Mouse (Mus musculus) heart, postnatal 10 days (tissue): ENCODE data around the gene Lrmda. TPM values are rescaled to one million over a fixed set of nuclear protein-coding genes. Genes with fewer than 3 reads are reported as not detected.

Experiments
- DNase-seq, 2 experiments: peaks; one replicate each; pipeline ENCODE4 v3.0.0; 2021
- intact Hi-C: fragments of 180-260 bp; cut with DNase I; formaldehyde crosslinking; loops from one replicate; pipeline ENCODE4 v1.15.1; 2025
- total RNA-seq, 2 experiments: library from RNA; stranded (reverse); gene quantifications; 2 replicates each; pipeline ENCODE4 v1.2.3; 2021

Lrmda gene
- total RNA-seq, 2 experiments from 2014 or later = 1.1 to 2.1 TPM

DNA sequence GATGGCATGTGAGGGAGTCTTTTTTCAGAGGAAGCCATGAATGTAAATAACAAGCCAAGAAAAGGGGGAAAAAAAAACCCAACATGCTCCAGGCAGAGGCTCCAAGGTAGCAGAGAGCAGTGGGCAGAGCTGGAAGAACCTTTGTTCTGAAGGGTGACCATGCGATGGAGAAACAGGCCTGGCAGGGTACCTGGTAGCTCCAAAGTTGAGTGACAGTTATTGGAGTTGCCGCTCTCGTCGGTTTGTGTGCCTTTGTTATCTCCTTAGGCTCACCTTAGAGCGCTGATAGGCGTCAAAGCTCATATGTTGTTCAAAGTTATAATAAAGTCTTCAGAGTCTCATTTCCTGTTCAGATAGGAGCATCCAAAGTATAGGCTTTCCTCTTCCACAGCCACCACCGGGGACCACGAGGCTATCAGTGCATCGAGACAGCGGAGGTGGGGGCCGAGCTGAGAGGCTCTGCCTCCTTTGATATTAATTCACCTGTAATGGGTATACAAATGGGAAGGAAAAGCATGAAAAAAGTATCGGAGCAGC is 127.1 kb downstream of the Lrmda start:
- intact Hi-C loops = no loop called here
- DNase-seq = no peak

DNA sequence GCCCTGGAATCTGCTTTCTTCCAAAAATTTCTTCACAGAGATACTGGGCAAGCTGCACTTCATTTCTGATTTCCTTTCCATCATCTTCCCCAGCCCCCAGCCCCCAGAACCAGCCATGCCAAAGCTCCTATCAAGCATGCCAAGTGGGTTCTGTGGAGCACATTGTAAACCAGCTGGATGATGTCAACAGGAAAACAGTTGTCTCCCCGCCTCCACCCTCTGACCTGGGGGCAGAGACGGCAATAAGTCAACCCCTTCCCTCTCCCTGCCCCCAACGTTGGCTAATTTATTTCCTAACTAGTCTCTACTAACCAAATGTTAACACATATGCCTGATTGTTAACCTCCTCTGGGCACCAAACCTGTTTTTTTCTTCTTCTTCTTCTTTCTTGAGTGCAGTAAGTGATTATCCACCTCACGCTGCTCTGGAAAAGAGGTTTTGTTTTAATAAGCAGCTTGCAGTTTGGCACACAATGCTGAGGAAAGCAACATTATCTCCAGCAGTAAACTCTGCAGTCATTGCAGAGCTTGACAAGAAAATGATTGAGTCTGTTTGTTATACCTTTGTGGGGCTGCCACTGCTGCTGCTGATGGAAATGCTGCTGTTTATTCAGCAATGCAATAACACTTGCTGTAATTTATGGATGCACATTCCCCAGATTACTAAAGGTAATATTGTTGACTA is 128.0 kb downstream of the Lrmda start:
- DNase-seq = no peak
- intact Hi-C loops = no loop called here

- intact Hi-C loops = no loop called here
- DNase-seq = no peak
Observed at GRCm38 (mm10) chr14:22152701-22153100, 133.2 kb downstream of the Lrmda start.

GRCm38 (mm10) chr14:22154096-22154495 is 134.6 kb downstream of the Lrmda start:
- intact Hi-C loops = no loop called here
- no peak for DNase-seq

DNA sequence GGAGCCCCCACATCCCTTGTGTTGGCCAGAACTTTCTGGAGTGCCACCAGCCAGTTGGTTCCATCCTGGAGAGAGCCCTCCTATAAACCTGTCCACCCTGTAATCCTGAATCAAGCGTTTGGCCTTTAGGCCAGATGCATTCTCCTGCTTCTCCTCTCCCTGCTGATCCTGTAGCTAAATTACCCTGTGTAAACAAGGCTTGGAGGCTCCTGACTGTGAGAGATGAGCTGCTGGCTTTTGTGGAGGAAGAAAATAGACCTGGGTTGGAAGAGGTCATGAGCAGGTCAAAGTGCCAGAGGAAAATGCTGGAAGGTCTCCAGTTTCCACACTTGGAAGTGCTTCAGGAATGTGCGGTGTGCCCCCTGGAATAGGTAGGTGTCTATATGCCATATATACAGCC is 135.5 kb downstream of the Lrmda start:
- DNase-seq = no peak
- intact Hi-C loops = no loop called here

- intact Hi-C loops = no loop called here
- no peak for DNase-seq
Observed at GRCm38 (mm10) chr14:22155512-22156026, 136.1 kb downstream of the Lrmda start.

GRCm38 (mm10) chr14:22156991-22157390 is 137.5 kb downstream of the Lrmda start:
- intact Hi-C loops = no loop called here
- DNase-seq = no peak

GRCm38 (mm10) chr14:22161416-22161815 is 141.9 kb downstream of the Lrmda start:
- DNase-seq = no peak
- intact Hi-C loops = no loop called here

GRCm38 (mm10) chr14:22167285-22167684 is 147.8 kb downstream of the Lrmda start:
- intact Hi-C loops = no loop called here
- peak; percentile 16 to 23 for DNase-seq

DNA sequence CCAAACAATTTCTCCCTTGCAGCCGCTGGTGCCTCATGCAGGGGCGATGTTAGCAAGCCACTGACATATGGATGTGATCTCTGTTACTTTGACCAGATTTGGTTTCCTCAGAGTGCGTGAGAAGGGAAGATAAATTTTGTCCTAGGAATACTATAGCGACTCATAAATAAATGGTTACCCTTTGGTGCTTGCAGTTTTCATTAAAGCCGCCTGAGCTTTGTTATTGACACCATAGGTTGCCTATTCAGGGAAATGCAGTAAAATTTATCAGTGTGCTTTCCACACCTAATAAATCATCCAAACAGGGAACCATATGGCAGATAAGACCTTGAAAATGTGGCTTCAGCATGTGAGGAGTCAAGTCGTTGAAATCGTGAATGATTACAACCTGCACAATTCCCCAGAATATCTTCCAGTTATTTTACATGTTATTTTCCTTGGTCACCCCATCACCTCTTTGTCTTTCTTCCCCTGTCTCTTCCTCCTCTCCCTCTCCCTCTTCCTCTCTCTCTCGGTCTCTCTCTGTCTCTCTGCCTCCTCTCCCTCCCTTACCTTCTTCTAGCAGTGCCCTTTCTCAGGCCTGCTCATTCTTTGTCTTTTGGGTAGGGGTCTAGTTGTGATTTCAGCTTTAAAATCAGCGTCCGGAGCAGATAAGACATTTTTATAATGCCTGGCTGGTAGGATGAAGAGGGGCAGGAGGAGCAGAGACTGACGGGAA is 148.7 kb downstream of the Lrmda start:
- intact Hi-C loops = no loop called here
- DNase-seq = no peak

DNA sequence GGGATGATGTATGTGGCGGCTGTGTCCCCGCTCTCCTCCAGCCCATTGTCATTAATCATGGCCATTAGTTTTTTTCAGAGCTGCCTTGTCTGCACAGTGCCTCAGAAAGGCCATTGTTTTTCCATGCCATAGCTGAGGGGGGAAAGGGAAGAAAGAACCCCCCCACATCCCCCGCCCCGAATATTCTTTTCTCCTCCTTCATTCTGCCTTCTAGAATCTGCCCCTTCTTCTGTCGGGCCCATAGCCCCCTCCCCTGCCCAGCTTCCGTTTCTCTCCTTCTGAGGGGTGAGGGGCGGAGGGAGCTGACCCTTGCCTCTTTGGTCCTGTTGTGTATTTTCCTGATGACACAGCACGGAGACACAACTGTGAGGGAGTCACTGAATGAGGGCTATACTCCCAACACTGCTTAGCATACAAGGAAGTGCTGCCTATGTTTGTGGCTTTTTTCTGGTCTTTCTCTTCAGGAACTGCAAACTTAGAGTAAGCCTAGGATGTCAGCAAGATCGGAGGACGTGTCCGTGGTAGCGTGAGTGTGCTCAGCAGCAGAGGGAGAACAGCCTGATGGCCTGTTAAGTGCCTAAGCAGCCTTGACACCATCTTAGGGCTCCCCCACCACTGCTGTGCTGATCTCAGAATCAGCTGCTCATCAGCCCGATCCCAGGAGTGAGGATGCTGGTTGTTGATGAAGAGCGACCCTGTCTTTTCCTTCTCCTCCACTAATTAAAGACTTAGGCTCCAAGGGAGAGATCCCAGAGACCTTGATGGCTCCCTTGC is 149.5 kb downstream of the Lrmda start:
- intact Hi-C loops = no loop called here
- no peak for DNase-seq

DNA sequence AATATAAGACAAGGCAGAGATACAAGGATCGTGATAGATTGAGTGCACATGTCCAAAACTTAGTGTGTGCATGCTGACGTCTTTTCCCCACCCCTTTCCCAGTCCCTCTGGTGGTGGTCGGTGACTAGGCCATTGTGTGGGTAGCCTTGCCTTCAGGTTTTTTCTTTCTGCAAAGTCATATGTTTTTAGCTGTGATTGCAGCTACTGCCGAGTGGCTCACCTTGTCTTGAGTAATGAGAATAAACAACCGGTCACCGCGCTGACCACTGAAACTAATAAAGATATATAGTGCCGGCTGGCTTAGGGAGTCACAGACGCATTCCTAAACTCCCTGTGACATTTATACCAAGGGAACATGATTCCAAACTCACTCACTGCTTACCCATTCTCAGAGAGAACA is 155.2 kb downstream of the Lrmda start:
- no peak for DNase-seq
- intact Hi-C loops = no loop called here

- no peak for DNase-seq
- intact Hi-C loops = no loop called here
Observed at GRCm38 (mm10) chr14:22179761-22180160, 160.2 kb downstream of the Lrmda start.

- intact Hi-C loops = no loop called here
- DNase-seq = no peak
Observed at GRCm38 (mm10) chr14:22181508-22181907, 162.0 kb downstream of the Lrmda start.

GRCm38 (mm10) chr14:22183195-22183594 is 163.7 kb downstream of the Lrmda start:
- intact Hi-C loops = no loop called here
- DNase-seq = no peak

GRCm38 (mm10) chr14:22185452-22185851 is 165.9 kb downstream of the Lrmda start:
- DNase-seq = no peak
- intact Hi-C loops = no loop called here

GRCm38 (mm10) chr14:22190111-22190510 is 170.6 kb downstream of the Lrmda start:
- no peak for DNase-seq
- intact Hi-C loops = no loop called here

GRCm38 (mm10) chr14:22192185-22192584 is 172.7 kb downstream of the Lrmda start:
- intact Hi-C loops = no loop called here

GRCm38 (mm10) chr14:22198021-22198420 is 178.5 kb downstream of the Lrmda start:
- intact Hi-C loops = no loop called here
- DNase-seq = no peak

More at GRCm38 (mm10) chr14:22192185-22192584, 172.7 kb downstream of the Lrmda start:
- DNase-seq = no peak

DNA sequence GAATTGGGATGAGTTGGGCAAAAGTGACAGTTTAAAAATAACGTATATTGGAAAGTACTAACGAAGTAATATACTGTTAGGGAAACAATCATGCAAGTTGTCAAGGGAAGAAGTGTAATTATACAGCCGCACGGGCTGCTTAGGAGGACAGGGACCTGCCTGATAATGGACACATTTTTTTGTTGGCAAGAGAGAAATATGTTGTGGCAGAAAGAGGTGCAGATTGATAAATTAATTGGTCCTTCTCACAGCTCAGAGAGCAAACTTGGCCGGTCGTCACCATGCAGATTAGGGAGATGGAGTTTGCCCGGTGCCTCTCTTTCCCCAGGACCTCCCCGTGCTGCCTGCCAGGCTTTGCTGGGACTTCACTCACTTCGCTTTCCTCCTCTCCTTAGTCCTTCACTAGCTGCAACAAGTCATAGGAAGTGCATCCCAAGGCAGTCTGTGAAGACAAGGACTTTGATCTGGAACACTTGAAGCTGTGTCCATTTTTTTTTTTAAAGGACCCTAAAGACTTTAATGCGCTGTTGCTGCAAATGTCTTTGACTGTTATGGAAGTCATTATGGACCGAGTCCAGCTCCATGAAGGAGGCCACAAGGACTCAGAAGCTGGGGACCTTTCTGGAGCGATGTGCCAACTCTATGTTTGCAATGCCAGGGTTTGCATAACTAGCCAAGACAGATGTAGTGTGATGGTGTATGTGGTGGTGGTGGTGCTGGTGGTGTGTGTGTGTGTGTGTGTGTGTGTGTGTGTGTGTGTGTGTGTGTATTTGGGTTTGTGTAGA is 179.3 kb downstream of the Lrmda start:
- intact Hi-C loops = no loop called here
- no peak for DNase-seq
